Mouse (Mus musculus): ENCODE data around the gene Pou2f2.

- TF ChIP-seq CTCF (IDR thresholded peaks at IDR 0.05; ENCODE audit: low read depth) (no peak), EP300 (IDR thresholded peaks at IDR 0.05; ENCODE audit: low read depth) (no peak)
These were observed 24.9 kb downstream of the Pou2f2 start for GRCm38 (mm10) chr7:25154648-25155047.
